Comparison of ENCODE assay signal across 8 mouse cellular contexts in the genomic region with DNA sequence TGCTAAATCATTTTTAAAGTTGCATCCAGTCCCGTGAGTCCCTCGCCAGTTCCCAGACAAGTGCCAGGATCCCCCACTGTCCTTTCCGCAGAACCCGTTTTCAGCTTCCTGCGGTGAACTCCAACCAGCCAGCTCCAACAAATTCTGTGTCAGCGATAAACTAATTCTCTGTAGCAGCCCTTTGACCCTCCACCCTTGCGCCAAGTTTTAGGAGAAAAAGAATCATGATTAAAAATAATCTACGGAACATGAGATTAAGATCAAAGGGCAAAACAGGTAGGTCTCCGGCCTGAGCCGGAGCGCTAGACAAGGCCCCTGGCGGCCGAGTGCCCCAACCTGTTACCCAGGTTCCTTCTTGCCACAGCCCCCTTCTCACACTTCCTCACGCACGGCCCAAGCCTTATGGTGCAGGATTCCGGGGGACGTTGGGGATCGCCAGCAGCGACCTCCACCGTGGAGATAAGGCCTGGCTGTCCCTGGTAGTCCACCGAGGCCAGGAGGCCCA. TPM values are rescaled to one million over a fixed set of nuclear protein-coding genes. Genes with fewer than 3 reads are reported as not detected.
A peak's percentile ranks its signal among the peaks of the same experiment; 100 is the strongest.
DNase-seq lines count a peak whose midpoint lies in the region; ATAC-seq and TF ChIP-seq lines count a peak whose summit lies in the region.

No protein-coding gene starts in this region.

- peak; percentile 79 for ATAC-seq in neural tube, embryonic 14.5 days (ENCODE audit: low read depth)

- H3ac ChIP-seq in C2C12 (ENCODE audit: control insufficient read depth, insufficient read length, low read depth), result peak overlapping the region; percentile 78

- H3K27ac ChIP-seq in neural tube, embryonic 14.5 days (ENCODE audit: low read depth, low read length), result peak overlapping the region; percentile 64

- under 1% methylated on average over 21 of the region's 21 CpGs for WGBS in neural tube, embryonic 14.5 days

- H3K79me3 ChIP-seq in C2C12 (ENCODE audit: low read depth), result peaks cover 40% of the 10 kb centered on the region

- H3K4me3 ChIP-seq in C2C12 (ENCODE audit: insufficient read depth, poor library complexity, severe bottlenecking), result peak overlapping the region; percentile 63
- peak overlapping the region; percentile 73 for H3K4me3 ChIP-seq in neural tube, embryonic 14.5 days (ENCODE audit: low read depth, low read length)

- H3K27me3 ChIP-seq in C2C12 (ENCODE audit: control insufficient read depth, insufficient read depth, insufficient read length), result no peaks in the 10 kb centered on the region
- no peaks in the 10 kb centered on the region for H3K27me3 ChIP-seq in neural tube, embryonic 14.5 days (ENCODE audit: control insufficient read depth, insufficient read depth, low read length)

- H3K79me2 ChIP-seq in C2C12 (ENCODE audit: control insufficient read depth, insufficient read depth), result peaks cover 49% of the 10 kb centered on the region

- H3K4me2 ChIP-seq in neural tube, embryonic 14.5 days (ENCODE audit: low read depth, low read length), result peak overlapping the region; percentile 79

- H3K4me1 ChIP-seq in neural tube, embryonic 14.5 days (ENCODE audit: control insufficient read depth, insufficient read depth, low read length), result peaks cover 15% of the 10 kb centered on the region

- H3K9me3 ChIP-seq in neural tube, embryonic 14.5 days (ENCODE audit: control insufficient read depth, low read length), result no peaks in the 10 kb centered on the region

- DNase-seq in embryo, embryonic 10.5 days (ENCODE audit: low spot score), result peak; percentile 52
- DNase-seq in embryo, embryonic 9.5 days (ENCODE audit: extremely low spot score), result no peak
- peak; percentile 48 to 51 for DNase-seq in cerebellum, postnatal 14 days
- DNase-seq in heart, postnatal 4 days, result peak; percentile 24
- DNase-seq in liver, result peak; percentile 32
- DNase-seq in gastrocnemius, adult 8-10 months (ENCODE audit: low spot score in 2 of 2), result no peak

- H3K36me3 ChIP-seq in C2C12 (ENCODE audit: control insufficient read depth, insufficient read depth), result peaks cover 14% of the 10 kb centered on the region
- H3K36me3 ChIP-seq in neural tube, embryonic 14.5 days (ENCODE audit: control insufficient read depth, insufficient read depth, low read length), result no peaks in the 10 kb centered on the region

- TF ChIP-seq CTCF in C2C12 (IDR thresholded peaks at IDR 0.05; ENCODE audit: control insufficient read depth, insufficient read depth, insufficient read length), result no peak

- peak overlapping the region; percentile 69 for H3K9ac ChIP-seq in neural tube, embryonic 14.5 days (replicated peaks; ENCODE audit: low read depth, low read length)

TF ChIP-seq in C2C12, 6 proteins besides CTCF, POLR2A, EP300 and RAD21:
- TF ChIP-seq USF1 (IDR thresholded peaks at IDR 0.05; ENCODE audit: low read depth) (no peak), FOSL1 (IDR thresholded peaks at IDR 0.05; ENCODE audit: insufficient read depth, low read length, poor library complexity, severe bottlenecking) (no peak), MYOD1 (IDR thresholded peaks at IDR 0.05; ENCODE audit: control insufficient read depth, insufficient read length, low read depth) (no peak)
TF ChIP-seq in C2C12: peak in this region for 0.

RNA-seq across cellular contexts. Expression of a gene that starts 0.5 kb away (rescaled TPM):
- polyA plus RNA-seq in C2C12 (2012; fragmentation: generic; extraction: Trizol), result 257 TPM
- 10 to 100 TPM; 71.5 to 81.9 TPM for total RNA-seq in heart, postnatal 4 days (2021)
- 316 and 357 TPM in 2 replicates for polyA plus RNA-seq in neural tube, embryonic 14.5 days (2014; fragmentation: Nextera tagmentation; extraction: Ambion mirVana)
- total RNA-seq in gastrocnemius, adult 8-10 months (2022), result 10 to 100 TPM in 1 of 4 experiments, 1 to 10 TPM in 3; 7.1 to 10.1 (median 8.3) TPM

RNA-seq across cellular contexts. Expression of a gene that starts 13.0 kb away (rescaled TPM):
- 2,212 TPM for polyA plus RNA-seq in C2C12 (2012; fragmentation: generic; extraction: Trizol)
- total RNA-seq in heart, postnatal 4 days (2021), result 100 to 1,000 TPM; 905 to 908 TPM
- 414 and 418 TPM in 2 replicates for polyA plus RNA-seq in neural tube, embryonic 14.5 days (2014; fragmentation: Nextera tagmentation; extraction: Ambion mirVana)
- total RNA-seq in gastrocnemius, adult 8-10 months (2022), result 100 to 1,000 TPM; 380 to 543 (median 432) TPM

Comparison
In these comparisons a context has a peak if more than half of its experiments do, and no peak if none do; other contexts are left out.
1. DNase-seq: peak in embryo, embryonic 10.5 days (single experiment), cerebellum, postnatal 14 days (2 of 2), heart, postnatal 4 days (single experiment) and liver (single experiment); none in embryo, embryonic 9.5 days (single experiment) and gastrocnemius, adult 8-10 months (0 of 2).
2. RNA of a gene that starts 0.5 kb away (total RNA-seq): 71.5 to 81.9 TPM in heart, postnatal 4 days; 7.1 to 10.1 TPM in gastrocnemius, adult 8-10 months; every median in the first group is over 4 times any median in the second.